Mouse (Mus musculus) embryonic facial prominence, embryonic 11.5 days (tissue): Measurements from ENCODE around the gene Farp2. TPM values are rescaled to one million over a fixed set of nuclear protein-coding genes. Genes with fewer than 3 reads are reported as not detected.

Experiments
- ATAC-seq: fragments of 200-750 bp; cut with Nextera tagmentation; replicated peaks from 2 replicates; pipeline ENCODE4 v1.8.0; 2017; ENCODE audit warnings: low read depth; ENCODE audit not compliant: insufficient number of reproducible peaks, low FRiP score, low TSS enrichment
- DNase-seq: peaks from one replicate; pipeline ENCODE4 v3.0.0-alpha.2; 2015; ENCODE audit warnings: low spot score
- H3K27ac ChIP-seq: fragments of 300-500 bp; sonication (generic); replicated peaks from 2 replicates; pipeline ENCODE4 v1.5.1; 2014; ENCODE audit warnings: mild to moderate bottlenecking, low read depth, low read length, control low read depth
- H3K27me3 ChIP-seq: fragments of 300-500 bp; sonication (generic); 2 replicates; pipeline ENCODE4 v1.6.1; 2014; ENCODE audit warnings: mild to moderate bottlenecking, low read length, moderate library complexity, mixed read lengths; ENCODE audit not compliant: control insufficient read depth, insufficient read depth
- H3K36me3 ChIP-seq: fragments of 300-500 bp; sonication (generic); replicated peaks from 2 replicates; pipeline ENCODE4 v1.6.1; 2014; ENCODE audit warnings: low read depth, mild to moderate bottlenecking, low read length, moderate library complexity, mixed read lengths; ENCODE audit not compliant: control insufficient read depth, insufficient read depth
- H3K4me1 ChIP-seq: fragments of 300-500 bp; sonication (generic); 2 replicates; pipeline ENCODE4 v1.6.1; 2014; ENCODE audit warnings: low read length, mixed read lengths; ENCODE audit not compliant: control insufficient read depth, insufficient read depth
- H3K4me2 ChIP-seq: fragments of 300-500 bp; sonication (generic); 2 replicates; pipeline ENCODE4 v1.6.1; 2014; ENCODE audit warnings: low read depth, mild to moderate bottlenecking, control low read depth, low read length, moderate library complexity
- H3K4me3 ChIP-seq: fragments of 300-500 bp; sonication (generic); 2 replicates; pipeline ENCODE4 v1.5.1; 2014; ENCODE audit warnings: low read depth, low read length, control low read depth
- H3K9ac ChIP-seq: fragments of 300-500 bp; sonication (generic); replicated peaks from 2 replicates; pipeline ENCODE4 v1.6.1; 2014; ENCODE audit warnings: mild to moderate bottlenecking, control low read depth, low read length
- H3K9me3 ChIP-seq: fragments of 300-500 bp; sonication (generic); replicated peaks from 2 replicates; pipeline ENCODE4 v1.6.1; 2016; ENCODE audit warnings: mild to moderate bottlenecking, low read length, inconsistent platforms, mixed read lengths; ENCODE audit not compliant: control insufficient read depth
- WGBS: fragments of 180-500 bp; shearing (Covaris S2); extraction: QIAGEN DNeasy Blood & Tissue Kit; methylation state at CpG from one replicate; pipeline ENCODE4 v1.1.7; 2014; 5-methylcytosine and 5-hydroxymethylcytosine counted together
- polyA plus RNA-seq: library from polyadenylated mRNA; unstranded; fragments of >200 nt; fragmentation: Nextera tagmentation; extraction: Ambion mirVana; gene quantifications from 2 replicates; pipeline ENCODE4 v1.2.1, GENCODE M21; 2014

Gene Farp2
- polyA plus RNA-seq, 1 experiment from 2014 or later, result 6.9 TPM

DNA sequence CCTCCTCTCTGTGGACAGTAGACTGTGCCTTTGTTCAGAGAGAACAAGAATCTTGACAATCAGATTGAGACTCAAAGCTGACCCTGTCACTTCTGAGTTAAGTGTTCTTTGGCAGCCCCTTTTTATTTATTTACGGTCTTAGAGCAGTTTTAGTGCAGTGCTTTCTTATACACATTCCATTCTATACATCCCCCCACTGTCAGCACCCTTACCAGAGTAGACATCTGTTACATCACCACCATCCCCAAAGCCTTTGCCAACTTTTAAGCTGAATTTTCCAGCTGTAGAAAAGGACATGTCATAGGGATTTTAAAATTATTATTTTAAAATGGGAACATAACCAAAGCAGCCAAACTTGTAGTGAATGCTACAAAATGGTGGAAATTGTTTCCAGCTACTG, 10.4 kb downstream of the Farp2 start:
- DNase-seq (no peak), ATAC-seq (no peak)
- Histone ChIP-seq H3K27me3 (no peaks in the 10 kb centered on the region), H3K9me3 (no peaks in the 10 kb centered on the region), H3K27ac (no peak overlapping the region), H3K4me2 (no peak overlapping the region), H3K4me3 (no peak overlapping the region), H3K36me3 (no peaks in the 10 kb centered on the region), H3K9ac (no peak overlapping the region), H3K4me1 (no peaks in the 10 kb centered on the region)
- WGBS, result 85% methylated on average over 1 of the region's 1 CpGs

- Histone ChIP-seq H3K9me3 (no peaks in the 10 kb centered on the region), H3K9ac (no peak overlapping the region), H3K4me1 (no peaks in the 10 kb centered on the region), H3K27me3 (no peaks in the 10 kb centered on the region), H3K36me3 (no peaks in the 10 kb centered on the region), H3K27ac (no peak overlapping the region), H3K4me2 (no peak overlapping the region), H3K4me3 (no peak overlapping the region)
- ATAC-seq (no peak), DNase-seq (no peak)
- WGBS, result 93% methylated on average over 6 of the region's 6 CpGs
These were observed 17.9 kb downstream of the Farp2 start for GRCm38 (mm10) chr1:93529801-93530200.

GRCm38 (mm10) chr1:93537227-93537626, 25.3 kb downstream of the Farp2 start:
- no peaks in the 10 kb centered on the region for H3K36me3 ChIP-seq
- ATAC-seq (no peak), DNase-seq (no peak)
- H3K4me3 ChIP-seq, result no peak overlapping the region
- H3K4me2 ChIP-seq, result no peak overlapping the region
- no peaks in the 10 kb centered on the region for H3K4me1 ChIP-seq
- no peak overlapping the region for H3K9ac ChIP-seq
- H3K9me3 ChIP-seq, result no peaks in the 10 kb centered on the region
- H3K27ac ChIP-seq, result no peak overlapping the region
- no peaks in the 10 kb centered on the region for H3K27me3 ChIP-seq
- 89% methylated on average over 6 of the region's 6 CpGs for WGBS

DNA sequence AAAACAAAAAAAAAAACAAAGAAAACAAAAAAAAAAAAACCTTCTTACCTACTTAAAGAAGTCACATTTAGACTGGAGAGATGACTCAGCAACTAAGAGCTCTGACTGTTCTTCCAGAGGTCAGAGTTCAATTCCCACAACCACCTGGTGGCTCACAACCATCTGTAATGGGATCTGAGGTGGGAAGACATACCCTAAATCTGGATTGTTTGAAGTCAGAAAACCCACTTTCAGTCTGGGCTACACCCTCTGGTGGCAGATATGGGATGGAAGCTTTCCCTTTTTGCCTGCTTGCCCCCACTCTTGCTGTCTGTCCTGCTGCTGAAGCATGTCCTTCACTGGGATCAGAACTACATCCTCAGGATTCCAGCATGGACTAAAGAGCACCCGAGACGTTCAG, 31.3 kb downstream of the Farp2 start:
- no peak overlapping the region for H3K27ac ChIP-seq
- H3K27me3 ChIP-seq, result no peaks in the 10 kb centered on the region
- H3K4me1 ChIP-seq, result no peaks in the 10 kb centered on the region
- no peak overlapping the region for H3K4me3 ChIP-seq
- H3K9ac ChIP-seq, result no peak overlapping the region
- WGBS, result 78% methylated on average over 2 of the region's 2 CpGs
- no peak overlapping the region for H3K4me2 ChIP-seq
- DNase-seq (no peak), ATAC-seq (no peak)
- H3K36me3 ChIP-seq, result no peaks in the 10 kb centered on the region
- H3K9me3 ChIP-seq, result no peaks in the 10 kb centered on the region

- no peak overlapping the region for H3K9ac ChIP-seq
- H3K4me2 ChIP-seq, result no peak overlapping the region
- no peaks in the 10 kb centered on the region for H3K36me3 ChIP-seq
- H3K9me3 ChIP-seq, result no peaks in the 10 kb centered on the region
- H3K27me3 ChIP-seq, result no peaks in the 10 kb centered on the region
- no peak overlapping the region for H3K4me3 ChIP-seq
- no peaks in the 10 kb centered on the region for H3K4me1 ChIP-seq
- DNase-seq, result no peak
- H3K27ac ChIP-seq, result no peak overlapping the region
- 85% methylated on average over 1 of the region's 1 CpGs for WGBS
- no peak for ATAC-seq
These were observed 35.4 kb downstream of the Farp2 start for GRCm38 (mm10) chr1:93547286-93547685.

- Histone ChIP-seq H3K9me3 (no peaks in the 10 kb centered on the region), H3K4me3 (no peak overlapping the region), H3K4me1 (no peaks in the 10 kb centered on the region), H3K27ac (no peak overlapping the region), H3K36me3 (no peaks in the 10 kb centered on the region), H3K27me3 (no peaks in the 10 kb centered on the region), H3K4me2 (no peak overlapping the region), H3K9ac (no peak overlapping the region)
- DNase-seq (no peak), ATAC-seq (no peak)
- 70% methylated on average over 5 of the region's 5 CpGs for WGBS
These were observed 39.5 kb downstream of the Farp2 start for GRCm38 (mm10) chr1:93551427-93551826.

- 82% methylated on average over 7 of the region's 7 CpGs for WGBS
- ATAC-seq, result no peak
These were observed 51.3 kb downstream of the Farp2 start for GRCm38 (mm10) chr1:93563224-93563623.

DNA sequence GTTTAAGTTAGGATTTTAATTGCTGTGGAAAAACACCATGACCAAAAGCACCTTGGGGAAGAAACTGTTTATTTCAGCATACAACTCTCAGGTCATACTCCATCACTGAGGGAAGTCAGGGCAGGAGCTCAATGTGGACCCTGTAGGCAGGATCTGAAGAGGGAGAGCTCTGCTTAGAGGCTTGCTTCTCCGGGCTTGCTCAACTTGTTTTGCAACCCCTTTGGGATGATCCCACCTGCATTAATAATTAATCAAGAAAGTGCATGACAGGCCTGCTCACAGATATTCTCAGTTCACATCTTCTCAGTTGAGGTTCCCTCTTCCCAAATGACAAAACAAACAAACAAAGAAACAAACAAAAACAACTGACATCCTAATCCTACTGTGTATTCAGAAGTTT, 51.8 kb downstream of the Farp2 start:
- H3K9ac ChIP-seq, result no peak overlapping the region
- no peak overlapping the region for H3K4me3 ChIP-seq
- H3K27me3 ChIP-seq, result no peaks in the 10 kb centered on the region
- H3K4me1 ChIP-seq, result no peaks in the 10 kb centered on the region
- H3K36me3 ChIP-seq, result no peaks in the 10 kb centered on the region
- no peak for ATAC-seq
- no peak overlapping the region for H3K4me2 ChIP-seq
- no peak for DNase-seq
- no peaks in the 10 kb centered on the region for H3K9me3 ChIP-seq
- no peak overlapping the region for H3K27ac ChIP-seq
- 79% methylated on average over 1 of the region's 1 CpGs for WGBS

More at GRCm38 (mm10) chr1:93563224-93563623, 51.3 kb downstream of the Farp2 start:
- no peak overlapping the region for H3K9ac ChIP-seq
- H3K27me3 ChIP-seq, result no peaks in the 10 kb centered on the region
- H3K36me3 ChIP-seq, result no peaks in the 10 kb centered on the region
- H3K27ac ChIP-seq, result no peak overlapping the region
- H3K4me2 ChIP-seq, result no peak overlapping the region
- no peaks in the 10 kb centered on the region for H3K4me1 ChIP-seq
- DNase-seq, result no peak
- H3K9me3 ChIP-seq, result no peaks in the 10 kb centered on the region
- H3K4me3 ChIP-seq, result no peak overlapping the region
